Mouse (Mus musculus) cortical plate, adult 2 months (tissue): ENCODE measurements around the gene Dsp.

Experiments
- CTCF ChIP-seq: fragments of 200-500 bp; IDR thresholded peaks from 2 replicates; pipeline ENCODE4 v1.5.1; 2011; ENCODE audit warnings: mild to moderate bottlenecking, control low read depth, low read length; ENCODE audit not compliant: insufficient read depth; ENCODE audit errors: extremely low read depth
- POLR2A ChIP-seq: fragments of 200-500 bp; IDR thresholded peaks from 2 replicates; pipeline ENCODE4 v1.6.1; 2011; ENCODE audit warnings: mild to moderate bottlenecking, low read length, control low read depth; ENCODE audit not compliant: insufficient read depth; ENCODE audit errors: extremely low read depth

GRCm38 (mm10) chr13:38127683-38128082, 23.4 kb upstream of the Dsp start:
- no peak for TF ChIP-seq POLR2A
- no peak for TF ChIP-seq CTCF
